Mouse (Mus musculus): ENCODE data around the gene Arl2.
"Not testable (repeated sequence)": the region's sequence is repeated elsewhere in the genome, so short reads cannot be mapped to it uniquely, and the experiment has no call there.

The Arl2 gene

DNA sequence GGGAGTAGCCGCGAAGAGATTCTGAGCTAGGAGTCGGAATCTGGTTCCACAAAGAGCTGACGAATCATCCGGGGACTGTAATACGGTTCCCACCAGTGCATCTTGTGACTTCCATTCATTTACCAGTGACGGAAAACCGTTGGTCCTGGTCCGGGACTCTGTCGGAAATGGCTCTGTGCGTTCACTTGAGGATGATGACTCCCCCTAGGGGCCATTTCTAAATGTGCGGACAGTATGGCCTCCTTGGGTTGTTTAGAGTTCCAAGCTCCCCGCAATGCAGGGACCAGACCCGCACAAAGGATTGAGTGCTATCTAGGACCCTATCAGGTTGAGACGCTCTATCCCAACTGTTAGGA is at the start of gene Arl2:
Arl2 (minus strand) TSS at position 155 of the 356 bp plus-strand sequence.
- peak; percentile 90 for DNase-seq

DNA sequence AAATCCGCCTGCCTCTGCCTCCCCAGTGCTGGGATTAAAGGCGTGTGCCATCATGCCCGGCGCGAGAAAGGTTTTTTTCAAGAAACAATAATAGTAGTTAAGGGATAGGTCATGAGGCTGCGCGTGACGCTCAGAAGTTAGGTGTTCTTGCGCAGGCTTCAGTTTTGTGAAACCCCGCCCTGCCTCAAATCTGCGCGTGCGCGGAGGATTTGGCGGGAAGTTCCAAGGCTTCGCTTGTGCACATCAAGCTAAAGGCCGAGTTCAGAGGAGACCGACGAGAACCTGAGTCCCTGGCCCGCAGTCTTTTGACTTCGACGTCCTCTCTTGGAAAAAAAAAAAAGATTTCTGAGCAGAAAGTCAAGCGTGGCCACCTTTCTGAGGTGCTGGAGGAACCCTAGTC is 42.8 kb upstream of the Arl2 start, which contains the start of gene Majin:
Majin (plus strand) TSS at position 258 of the 400 bp plus-strand sequence.
- no peak for DNase-seq

DNA sequence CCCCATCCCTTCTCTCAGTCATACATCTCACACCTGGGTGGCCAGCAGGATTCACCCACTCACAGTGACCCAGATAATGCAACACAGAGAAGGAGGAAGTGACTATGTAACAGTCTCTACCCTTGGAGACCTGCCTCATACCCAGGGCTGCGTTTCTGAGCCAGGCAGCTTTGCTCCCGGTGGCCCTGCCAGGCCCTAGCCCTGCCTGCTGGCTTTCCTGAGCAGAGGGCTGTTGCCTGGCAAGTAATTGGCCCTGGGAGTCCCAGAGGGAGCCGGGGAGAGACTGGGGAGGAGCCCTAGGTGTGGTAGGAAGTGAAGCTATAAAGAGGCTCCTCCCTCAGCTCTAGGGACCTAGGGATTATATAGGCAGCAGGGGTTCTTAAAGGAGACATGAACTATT is 41.2 kb upstream of the Arl2 start:
- no peak for DNase-seq

DNA sequence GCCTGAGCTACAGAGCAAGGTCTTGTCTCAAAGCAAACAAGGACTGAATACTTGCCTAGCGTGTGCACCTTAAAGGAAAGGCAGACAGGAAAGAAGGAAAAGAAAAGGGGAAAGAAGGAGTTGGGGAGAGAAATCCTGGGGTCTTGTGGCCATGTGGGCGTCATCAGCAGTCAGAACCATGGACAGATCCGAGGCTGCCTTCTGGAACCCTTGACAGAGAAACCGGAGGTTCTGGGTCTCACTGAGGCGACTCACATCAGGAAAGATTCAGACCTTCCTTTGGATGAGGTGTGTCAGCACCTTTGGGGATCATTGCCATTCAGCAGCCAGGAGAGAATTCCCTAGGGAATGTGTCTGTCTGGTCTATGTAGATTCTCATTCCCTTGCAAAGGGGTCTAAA is 40.3 kb upstream of the Arl2 start:
- DNase-seq = no peak

DNA sequence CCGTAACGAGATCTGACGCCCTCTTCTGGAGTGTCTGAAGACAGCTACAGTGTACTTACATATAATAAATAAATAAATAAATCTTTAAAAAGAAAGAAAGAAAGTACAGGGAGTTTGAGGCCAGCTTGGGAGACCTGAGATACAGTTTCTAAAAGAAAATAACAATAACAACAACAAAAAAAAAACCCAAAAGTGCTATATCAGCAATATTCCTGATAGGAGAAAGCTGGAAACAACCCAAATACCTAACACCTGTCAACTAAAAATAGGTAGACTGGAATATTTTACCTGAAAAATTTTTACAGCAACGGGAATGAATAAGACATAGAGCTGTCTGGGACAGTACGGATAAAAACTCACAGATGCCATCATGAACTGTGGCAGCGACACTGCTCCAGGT is 37.4 kb upstream of the Arl2 start:
- DNase-seq = no peak

DNA sequence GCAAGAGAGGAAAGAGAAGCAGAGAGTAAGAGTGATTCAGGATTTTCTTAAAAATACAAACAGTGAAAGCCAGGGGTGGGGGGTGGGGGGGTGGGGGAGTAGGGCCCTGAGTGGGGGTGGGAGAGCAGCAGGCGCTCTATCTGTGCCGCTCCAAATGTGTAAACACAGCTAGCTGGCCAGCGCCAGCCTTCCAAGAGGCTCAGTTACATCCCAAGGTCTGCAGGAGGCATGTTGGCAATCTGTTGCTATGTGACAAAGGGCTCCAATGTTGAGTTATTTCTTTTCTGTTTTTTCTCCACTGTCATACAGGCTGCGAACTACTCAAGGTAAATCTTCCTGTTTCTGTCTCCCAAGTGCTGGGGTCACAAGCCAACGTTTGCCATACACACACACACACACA is 33.4 kb upstream of the Arl2 start:
- no peak for DNase-seq

DNA sequence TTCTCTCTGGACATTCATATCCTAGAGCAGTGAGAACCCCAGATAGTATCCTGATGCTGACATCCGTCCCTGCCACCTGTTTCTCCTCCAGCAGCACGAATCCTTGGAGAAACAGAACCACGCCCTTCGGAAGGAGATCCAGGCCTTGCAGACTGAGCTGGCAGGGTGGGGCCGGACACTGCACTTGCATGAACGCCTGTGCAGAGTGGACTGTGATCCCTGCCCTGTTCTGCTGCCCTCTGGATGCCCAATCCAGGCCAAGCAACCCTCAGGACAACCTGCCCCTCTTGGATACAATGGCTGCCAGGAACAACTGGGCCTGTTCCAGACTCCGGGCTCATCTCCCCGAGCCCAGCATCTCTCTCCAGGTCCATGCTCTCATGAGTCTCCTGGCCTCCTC is 29.9 kb upstream of the Arl2 start:
- peak; percentile 38 for DNase-seq

DNA sequence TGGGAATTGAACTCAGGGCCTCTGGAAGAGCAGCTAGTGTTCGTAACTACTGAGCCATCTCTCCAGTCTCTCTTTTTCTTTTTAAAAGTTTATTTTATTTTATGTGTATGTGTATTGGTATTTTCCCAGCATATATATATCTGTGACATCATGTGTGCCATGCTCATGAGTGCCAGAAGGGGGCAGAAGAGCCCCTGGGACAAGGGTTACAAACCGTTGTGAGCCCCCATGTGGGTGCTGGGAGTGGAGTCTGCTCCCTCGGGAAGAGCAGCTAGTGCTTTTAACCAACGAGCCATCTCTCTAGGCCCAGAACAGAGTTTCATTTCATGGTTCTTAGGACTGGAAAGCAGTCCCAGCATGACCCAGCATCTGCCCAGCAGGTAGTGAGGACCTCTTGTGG is 25.4 kb upstream of the Arl2 start:
- no peak for DNase-seq

DNA sequence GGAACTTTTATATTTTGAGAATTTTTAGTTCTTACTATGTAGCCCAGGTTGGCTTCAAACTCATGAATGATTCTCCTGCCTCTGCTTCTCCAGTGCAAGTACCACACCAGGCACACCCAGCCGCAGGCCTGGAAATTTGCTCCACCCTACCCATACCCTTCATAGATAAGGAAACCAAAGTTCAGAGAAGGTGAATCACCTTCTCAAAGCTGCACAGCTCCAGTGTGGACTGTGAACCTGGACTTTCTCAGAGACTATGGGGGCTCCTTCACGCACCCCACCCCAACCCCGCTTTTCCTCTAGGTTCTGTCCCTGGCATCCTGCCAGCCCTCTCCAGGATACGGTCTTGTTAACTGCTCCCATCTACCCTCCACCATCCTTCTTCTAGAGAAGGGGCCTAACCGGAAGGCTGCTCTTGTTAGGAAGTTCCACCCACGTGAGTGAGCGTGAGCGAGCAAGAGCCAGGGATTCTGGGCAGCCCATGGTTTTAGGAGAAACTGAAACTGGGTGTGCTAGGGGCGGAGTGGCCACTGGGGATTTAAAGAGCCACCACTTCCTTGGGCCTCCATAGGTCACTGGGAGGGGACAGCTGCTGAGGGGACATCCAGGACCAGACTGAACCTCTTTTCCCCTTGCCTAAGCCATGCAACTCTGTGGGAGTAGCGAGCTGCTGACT is 22.7 kb upstream of the Arl2 start:
- peak; percentile 59 for DNase-seq

DNA sequence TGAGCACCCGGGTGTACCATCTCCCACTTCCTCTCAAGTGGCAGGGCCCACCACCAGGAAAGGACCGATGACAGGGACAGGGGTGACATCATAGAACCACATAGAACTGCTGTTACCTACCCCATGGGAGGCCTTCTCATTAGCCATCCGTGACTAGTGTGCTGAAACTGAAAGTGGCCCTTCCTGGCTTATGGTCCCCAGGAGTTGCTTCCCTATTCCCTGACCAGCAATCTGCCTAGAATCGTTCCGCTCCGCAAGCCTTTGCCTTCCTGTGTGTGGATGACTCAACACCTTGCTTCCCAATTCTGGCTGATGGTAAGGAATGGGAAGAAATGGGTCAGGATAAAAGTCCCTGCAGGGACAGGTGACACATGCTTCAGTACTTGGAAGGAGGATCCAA is 15.9 kb upstream of the Arl2 start:
- no peak for DNase-seq

DNA sequence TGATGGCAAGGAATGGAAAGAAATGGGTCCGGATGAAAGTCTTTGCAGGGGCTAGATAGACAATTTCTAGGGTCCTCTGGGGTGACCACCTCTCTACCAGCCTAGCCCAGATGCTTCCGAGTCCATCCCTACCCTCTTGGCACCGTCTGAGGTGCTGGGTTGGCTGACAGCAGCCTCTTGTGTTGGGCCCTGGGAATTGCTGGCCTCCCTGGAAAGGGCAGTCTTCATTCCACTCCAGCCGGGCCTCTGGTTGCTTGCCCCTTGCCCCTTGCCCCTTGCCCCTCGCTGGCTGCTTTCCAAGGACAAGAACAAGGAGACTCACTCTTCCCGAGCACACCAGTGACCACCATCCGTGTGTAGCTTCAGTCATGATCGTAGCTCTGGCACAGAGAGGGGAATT is 15.0 kb upstream of the Arl2 start:
- peak; percentile 68 for DNase-seq

DNA sequence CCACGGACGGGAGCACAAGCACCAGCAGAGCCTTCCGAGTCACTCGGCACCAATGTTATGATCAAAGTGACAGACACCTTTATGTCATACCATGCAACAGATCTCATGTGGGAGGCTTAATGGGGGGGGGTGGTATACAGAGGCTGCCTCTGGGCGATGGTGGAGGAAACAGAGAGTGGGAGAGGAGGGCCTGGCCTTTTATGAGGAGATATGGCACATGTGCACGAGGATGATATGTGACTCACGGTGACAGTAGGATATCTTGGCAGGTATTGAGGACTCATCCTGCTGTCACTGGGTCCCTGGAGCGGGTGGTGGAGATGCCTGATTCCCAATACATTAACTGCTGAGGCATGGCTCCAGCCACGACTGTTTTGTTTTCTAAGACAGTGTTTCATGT is 13.8 kb upstream of the Arl2 start:
- DNase-seq = no peak

DNA sequence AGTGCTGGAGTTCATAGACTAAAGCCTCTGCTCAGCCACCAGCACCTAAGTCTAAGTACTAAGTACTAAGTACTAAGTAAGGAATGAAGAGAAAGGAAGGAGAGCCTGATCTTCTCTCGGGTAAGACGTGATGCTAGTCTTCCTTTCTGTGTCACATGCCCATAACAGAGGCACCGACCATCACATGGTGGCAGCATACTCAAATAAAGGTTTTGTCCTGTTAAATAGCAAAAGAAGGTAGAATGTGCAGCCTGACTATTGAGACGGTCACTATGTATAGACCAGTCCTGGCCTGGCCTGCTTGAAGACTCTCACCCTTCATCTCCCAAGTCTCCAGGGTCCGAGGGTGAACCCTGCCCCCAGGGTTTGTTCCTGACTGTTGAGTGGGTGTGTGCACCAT is 3.5 kb upstream of the Arl2 start:
- no peak for DNase-seq

DNA sequence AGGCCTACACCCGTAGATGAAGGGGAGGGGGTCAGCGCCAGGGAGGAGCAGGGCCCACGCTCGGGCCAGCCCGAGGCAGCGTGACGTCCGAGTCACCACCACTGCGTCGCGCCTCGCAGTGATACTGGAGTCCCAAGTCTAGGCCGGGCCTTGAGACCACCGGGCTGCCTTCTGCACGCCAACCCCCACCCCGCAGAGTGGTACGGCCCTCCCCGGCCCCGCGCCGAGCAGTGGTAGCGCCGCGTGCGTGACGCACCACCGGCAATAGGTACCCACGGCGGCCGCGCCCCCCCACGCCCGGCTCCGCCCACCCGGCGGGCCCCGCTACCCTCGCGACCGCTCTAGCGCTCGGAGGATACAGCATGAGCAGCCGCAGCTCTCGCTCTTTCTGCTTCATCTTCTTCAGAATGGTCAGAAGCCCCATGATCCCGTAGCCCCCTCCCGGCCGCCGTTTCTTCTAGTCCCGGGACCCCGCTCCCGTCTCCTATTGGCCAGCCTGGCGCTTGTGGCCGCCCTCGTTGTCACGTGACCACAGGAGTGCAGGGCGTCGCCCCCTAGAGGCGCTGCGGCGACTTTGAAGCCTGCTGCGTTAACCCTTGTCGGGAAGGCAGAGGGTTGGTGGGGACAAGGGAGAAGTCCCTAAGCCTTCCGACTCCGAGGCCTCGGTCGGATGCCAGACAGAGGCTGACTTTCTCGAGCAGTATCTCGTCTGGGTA is 512 bp downstream of the Arl2 start, which contains the start of gene Batf2:
Batf2 (plus strand) TSS at position 306 of the 716 bp plus-strand sequence.
- peak; percentile 93 for DNase-seq

DNA sequence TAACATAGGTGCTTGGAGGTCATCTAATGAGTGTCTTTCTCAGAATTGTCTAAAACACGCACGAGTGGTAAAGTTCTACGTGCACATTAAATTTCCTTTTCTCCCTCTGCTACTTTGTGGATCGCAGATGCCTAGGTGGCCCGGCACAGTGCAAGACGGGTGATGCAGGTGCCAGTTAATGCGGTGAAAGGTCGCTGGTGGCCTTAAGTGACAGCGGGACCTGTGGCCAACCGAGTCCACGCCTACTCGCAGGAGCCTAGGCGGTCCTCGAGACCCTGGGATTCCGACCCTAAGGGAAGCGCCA is 1.0 kb downstream of the Arl2 start:
- DNase-seq = no peak

DNA sequence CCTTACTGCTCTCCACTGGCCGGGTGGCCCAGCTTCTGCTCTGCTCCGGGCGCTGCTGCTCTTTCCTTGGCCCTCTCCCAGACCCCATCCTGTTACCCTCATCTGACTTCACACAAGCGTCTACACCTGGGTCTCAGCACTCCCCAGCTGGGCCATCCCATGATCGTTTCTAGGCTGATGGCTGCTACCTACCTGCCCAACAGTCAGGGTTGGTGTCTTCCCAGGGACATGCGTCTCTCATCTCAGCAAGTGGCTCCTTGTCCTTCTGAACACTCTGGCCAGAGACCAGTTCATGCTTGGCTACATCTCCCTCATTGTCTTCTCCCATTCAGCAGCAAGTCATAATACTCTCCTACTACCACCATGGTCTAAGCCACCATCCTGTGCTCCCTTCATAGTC is 1.6 kb downstream of the Arl2 start:
- peak; percentile 43 for DNase-seq

DNA sequence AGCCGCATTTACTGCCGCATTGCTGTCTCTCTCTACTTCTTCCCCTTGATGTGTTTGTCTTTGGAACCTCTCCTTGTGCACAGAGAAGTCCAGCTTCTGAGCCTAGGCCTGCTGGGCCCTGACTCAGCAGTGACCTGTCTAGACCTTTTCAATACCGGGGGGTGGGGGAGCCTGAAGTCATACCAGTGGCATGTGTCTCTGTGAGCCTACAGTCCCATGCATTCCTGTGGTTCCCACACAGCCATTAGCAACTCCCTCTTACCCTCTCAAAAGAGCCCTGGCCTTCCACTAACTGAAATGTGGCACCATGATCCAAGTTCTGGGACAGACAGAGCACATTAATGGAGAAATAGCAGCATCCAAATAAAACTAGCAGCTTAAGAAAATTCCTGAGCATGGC is 5.0 kb downstream of the Arl2 start:
- no peak for DNase-seq

DNA sequence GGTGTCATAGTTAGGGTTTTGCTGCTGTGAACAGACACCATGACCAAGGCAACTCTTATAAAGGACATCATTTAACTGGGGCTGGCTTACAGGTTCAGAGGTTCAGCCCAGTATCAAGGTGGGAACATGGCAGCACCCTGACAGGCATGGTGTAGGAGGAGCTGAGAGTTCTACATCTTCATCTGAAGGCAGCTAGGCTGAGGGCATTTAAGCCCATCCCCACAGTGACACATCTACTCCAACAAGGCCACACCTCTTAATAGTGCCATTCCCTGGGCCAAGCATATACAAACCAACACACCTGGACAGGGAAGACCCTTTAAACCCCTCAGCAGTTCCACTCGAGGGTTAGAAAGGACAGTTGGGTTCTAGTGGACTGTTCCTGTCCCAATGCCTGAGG is 8.2 kb downstream of the Arl2 start:
- not testable (repeated sequence) for DNase-seq

DNA sequence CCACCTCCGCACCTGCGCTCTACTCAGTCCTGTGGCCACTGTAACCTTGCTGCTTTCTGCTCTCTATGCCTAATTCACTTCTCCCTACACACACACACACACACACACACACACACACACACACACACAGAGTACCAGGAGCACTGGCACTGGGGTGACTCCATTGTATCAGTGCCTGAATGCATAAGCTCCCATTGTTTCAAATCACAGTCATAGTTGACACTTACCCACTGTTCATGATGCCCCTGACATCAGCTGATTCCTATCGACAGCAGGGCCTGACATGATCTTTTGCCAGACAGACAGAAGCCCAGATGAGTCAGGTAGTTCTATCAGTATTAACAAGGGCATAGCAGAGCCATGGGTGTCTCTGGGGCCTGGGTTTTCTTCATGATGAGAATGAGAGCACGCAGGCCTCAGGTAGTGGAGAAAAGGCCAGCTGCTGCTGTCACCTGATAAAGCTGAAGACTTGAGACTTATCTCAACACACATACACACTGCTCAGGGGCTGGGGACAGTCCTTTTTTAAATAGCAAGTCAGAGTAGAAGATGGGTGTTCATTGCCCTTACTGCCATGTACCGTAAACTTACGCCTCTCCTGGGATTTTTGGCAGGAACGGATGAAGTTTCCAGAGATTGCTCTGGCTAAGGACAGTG is 9.0 kb downstream of the Arl2 start:
- DNase-seq = no peak

DNA sequence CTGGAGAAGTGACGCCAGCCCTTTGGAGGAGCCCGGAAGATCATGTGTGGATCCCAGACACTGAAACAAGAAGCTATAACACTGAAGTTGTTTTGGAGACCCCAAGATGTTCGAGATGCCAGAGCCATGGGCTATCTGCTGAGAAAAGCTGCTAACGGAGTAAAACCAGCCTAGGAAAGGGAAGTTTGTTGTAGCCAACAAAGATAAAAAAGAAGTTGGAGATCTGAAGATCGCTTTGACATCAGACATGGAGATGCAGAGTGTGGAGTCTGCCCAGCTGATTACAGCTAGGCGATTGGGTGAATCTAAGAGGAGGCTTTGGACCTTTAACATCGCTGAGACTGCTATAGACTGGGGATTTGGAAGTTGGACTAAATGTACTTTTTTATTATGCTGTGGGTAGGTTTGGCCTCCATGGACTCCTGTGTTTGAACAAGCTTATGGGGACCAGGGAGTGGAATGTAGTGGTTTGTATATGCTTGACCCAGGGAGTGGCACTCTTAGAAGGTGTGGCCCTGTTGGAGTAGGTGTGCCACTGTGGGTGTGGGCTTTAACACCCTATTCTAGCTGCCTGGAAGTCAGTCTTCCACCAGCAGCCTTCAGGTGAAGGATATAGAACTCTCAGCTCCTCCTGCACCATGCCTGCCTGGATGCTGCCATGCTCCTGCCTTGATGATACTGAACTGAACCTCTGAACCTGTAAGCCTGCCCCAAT is 10.8 kb downstream of the Arl2 start:
- DNase-seq = not testable (repeated sequence)

DNA sequence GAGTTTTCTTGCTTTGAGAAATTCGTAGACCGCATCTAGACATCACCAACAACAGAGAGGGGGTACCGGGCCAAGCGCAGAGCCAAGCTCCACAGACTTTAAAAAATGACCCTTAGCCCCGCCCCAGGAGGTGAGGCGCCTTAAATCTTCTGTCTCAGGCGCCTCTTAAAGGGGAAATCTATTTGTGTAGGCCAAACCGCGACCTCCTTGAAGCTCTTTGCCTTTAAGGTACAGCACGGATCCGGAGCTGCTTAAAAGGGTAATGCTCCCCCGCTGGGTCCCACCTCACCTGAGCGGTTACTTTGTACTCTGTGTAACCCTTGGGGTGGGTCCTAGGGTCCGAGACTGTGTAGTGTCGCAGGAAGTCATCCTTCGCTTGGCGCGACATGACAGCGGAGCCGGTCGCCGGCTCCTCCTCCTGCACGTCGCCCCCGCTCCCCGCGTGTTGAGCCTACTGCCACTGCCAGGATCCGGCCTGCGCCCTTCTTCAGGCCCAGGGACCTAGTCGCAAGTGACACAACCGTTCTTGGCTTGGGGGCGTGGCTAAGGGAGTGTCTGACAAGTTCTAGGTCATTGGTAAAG is 13.5 kb downstream of the Arl2 start, which contains the start of gene Snx15:
Snx15 (minus strand) TSS at position 545 of the 582 bp plus-strand sequence.
- DNase-seq = peak; percentile 98

DNA sequence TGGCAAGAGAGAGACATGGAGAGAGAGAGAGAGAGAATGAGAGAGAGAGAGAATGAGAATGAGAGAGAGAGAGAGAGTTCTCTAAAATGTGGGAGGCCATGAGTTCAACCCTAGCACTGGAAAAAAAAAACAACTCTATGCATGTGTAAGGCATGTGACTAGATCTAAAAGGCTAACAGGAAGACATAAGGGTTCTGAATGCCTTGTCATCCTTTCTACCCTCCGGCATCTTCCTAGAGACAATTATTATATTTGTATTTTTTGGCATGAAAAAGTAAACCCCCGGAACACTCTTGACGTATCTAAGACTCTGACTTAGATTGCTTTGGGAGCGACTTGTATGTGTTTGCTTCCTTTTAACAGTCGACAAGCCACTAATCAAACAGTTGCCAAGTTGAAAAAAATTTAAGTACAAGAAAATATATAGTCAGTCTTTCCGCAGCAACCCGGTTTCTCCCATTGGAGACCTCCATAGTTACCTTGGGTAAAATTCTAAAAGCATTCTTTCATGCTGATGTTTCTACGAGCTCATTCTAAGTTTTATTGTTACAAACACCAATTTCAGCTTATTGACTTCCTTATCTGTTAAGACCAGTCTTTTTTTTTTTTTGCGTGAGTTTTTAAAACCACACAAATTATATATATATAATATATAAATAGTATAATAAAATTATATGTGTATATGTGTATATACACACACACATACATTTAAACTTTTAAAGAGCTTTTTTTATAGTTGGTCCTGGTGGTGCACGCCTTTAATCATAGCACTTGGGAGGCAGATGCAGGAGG is 14.4 kb downstream of the Arl2 start:
- DNase-seq = no peak

Data from kidney, adult 9 months (tissue).